Mouse (Mus musculus) spleen, adult 2 months (tissue): ENCODE data around the gene Pdk4.

ENCODE experiments used
- CTCF ChIP-seq: fragments of 200-500 bp; IDR thresholded peaks from 2 replicates; pipeline ENCODE4 v1.5.1; 2011; ENCODE audit warnings: mild to moderate bottlenecking, inconsistent platforms; ENCODE audit not compliant: insufficient read depth, insufficient read length, insufficient replicate concordance; ENCODE audit errors: extremely low read depth
- POLR2A ChIP-seq: fragments of 200-500 bp; IDR thresholded peaks from 2 replicates; pipeline ENCODE4 v1.6.1; 2011; ENCODE audit warnings: low read depth, low read length, inconsistent platforms

DNA sequence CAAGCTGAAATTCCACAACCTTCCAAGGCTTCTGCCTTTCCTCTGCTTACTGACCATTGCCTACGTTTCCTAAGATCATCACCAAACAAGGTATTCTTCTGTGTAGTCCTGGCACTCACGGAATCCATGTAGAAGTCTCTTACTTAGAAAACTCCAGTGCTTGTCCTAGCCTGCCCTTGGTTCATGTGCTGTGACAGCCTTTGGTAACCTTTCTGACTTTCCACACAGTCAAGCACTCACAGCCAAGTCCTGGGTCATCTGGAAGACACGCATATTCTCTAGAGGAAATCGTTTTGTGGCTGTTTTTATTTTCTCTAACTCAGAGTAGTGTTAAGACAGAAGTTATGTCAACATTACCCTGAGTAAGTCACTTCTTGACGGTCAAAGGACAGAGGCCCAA is 11.7 kb upstream of the Pdk4 start:
- TF ChIP-seq CTCF (no peak), POLR2A (no peak)
